Mouse (Mus musculus): ENCODE data around the gene Kcna7. TPM values are rescaled to one million over a fixed set of nuclear protein-coding genes. Genes with fewer than 3 reads are reported as not detected.
A peak's percentile ranks its signal among the peaks of the same experiment; 100 is the strongest.
"Not testable (repeated sequence)": the region's sequence is repeated elsewhere in the genome, so short reads cannot be mapped to it uniquely, and the experiment has no call there.

The Kcna7 gene
- polyA plus RNA-seq, 1 experiment from 2014 or later, result 0.20 TPM

DNA sequence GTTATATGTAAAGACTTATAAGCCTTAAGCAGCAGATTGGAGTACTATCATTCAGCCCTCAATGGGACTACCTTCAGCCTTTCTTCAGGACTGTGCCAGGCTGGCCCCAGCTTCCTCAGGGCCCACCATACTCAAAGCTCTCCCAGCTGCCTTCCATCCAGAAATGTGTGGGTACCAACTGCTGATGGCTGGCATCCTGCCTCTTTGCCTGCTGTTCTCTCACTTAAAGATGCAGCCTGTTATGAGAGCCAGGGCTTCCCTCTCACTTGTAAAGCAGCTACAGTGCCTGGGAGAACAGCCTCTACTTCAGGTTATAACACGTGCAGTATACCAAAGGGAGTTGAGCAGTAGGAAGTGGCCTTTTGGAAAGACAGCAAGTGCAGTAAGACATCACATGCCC, 29.4 kb upstream of the Kcna7 start:
- Histone ChIP-seq H3K4me3 (ENCODE audit: low read depth, low read length) (no peak overlapping the region), H3K27me3 (ENCODE audit: control insufficient read depth, insufficient read depth, low read length) (no peaks in the 10 kb centered on the region), H3K36me3 (ENCODE audit: control insufficient read depth, insufficient read depth, low read length) (peaks cover 48% of the 10 kb centered on the region), H3K9me3 (ENCODE audit: control insufficient read depth, low read length) (no peaks in the 10 kb centered on the region), H3K27ac (ENCODE audit: low read depth, low read length) (no peak overlapping the region), H3K4me1 (ENCODE audit: control insufficient read depth, insufficient read depth, low read length) (0 out of 2 replicates have a peak, but pooled peaks cover 2% of the 10 kb centered on the region), H3K9ac (ENCODE audit: low read length) (no peak overlapping the region), H3K4me2 (ENCODE audit: low read depth) (no peak overlapping the region)
- ATAC-seq (ENCODE audit: insufficient read depth, low FRiP score, low TSS enrichment) (no peak), DNase-seq (ENCODE audit: low spot score) (no peak)
- WGBS, result 94% methylated on average over 1 of the region's 1 CpGs

DNA sequence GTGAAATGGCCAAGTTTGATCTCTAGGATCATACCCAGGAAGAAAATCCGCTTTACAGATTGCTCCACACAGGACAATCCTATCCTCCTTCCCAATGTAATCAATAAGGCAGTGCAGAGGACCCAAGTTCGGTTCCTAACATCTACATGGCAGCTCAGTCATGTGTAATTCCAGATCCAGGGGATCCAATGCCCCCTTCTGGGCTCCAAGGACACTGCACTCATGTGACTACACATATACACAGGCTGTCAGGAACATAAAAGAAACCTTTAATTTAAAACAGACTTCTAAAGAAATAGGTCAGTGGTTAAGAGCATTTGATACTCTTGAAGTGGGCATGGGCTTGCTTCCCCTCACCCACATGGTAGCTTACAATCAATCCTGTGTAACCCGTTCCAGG, 19.4 kb upstream of the Kcna7 start:
- no peak overlapping the region for H3K9ac ChIP-seq (ENCODE audit: low read length)
- H3K27me3 ChIP-seq (ENCODE audit: control insufficient read depth, insufficient read depth, low read length), result no peaks in the 10 kb centered on the region
- DNase-seq (ENCODE audit: low spot score) (no peak), ATAC-seq (ENCODE audit: insufficient read depth, low FRiP score, low TSS enrichment) (no peak)
- WGBS, result 96% methylated on average over 3 of the region's 3 CpGs
- H3K27ac ChIP-seq (ENCODE audit: low read depth, low read length), result no peak overlapping the region
- H3K4me1 ChIP-seq (ENCODE audit: control insufficient read depth, insufficient read depth, low read length), result no peaks in the 10 kb centered on the region
- no peak overlapping the region for H3K4me2 ChIP-seq (ENCODE audit: low read depth)
- H3K9me3 ChIP-seq (ENCODE audit: control insufficient read depth, low read length), result no peaks in the 10 kb centered on the region
- no peak overlapping the region for H3K4me3 ChIP-seq (ENCODE audit: low read depth, low read length)
- peaks cover 65% of the 10 kb centered on the region for H3K36me3 ChIP-seq (ENCODE audit: control insufficient read depth, insufficient read depth, low read length)

DNA sequence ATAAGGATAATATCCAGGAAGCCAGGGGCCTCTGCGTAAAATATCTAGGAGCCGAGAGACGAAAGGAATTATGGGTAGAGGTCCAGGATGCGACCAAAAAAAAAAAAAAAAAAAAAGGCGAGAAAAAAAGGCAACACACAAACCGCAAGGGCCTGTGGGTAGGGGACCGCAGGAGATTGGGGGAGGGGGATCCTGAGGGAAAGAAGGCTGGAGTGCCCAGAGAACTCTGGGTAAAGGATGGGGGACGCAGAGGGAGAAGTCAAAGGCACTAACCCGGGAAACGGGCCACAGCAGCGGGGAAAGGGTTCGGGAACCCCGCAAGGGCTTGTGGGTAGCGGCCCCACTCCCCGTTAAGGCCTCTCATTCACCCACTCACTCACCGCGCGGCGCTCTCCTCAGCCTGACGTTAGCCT, 10.3 kb upstream of the Kcna7 start:
- Histone ChIP-seq H3K27me3 (ENCODE audit: control insufficient read depth, insufficient read depth, low read length) (no peaks in the 10 kb centered on the region), H3K4me2 (ENCODE audit: low read depth) (peak overlapping the region; percentile 91), H3K36me3 (ENCODE audit: control insufficient read depth, insufficient read depth, low read length) (0 out of 2 replicates have a peak, but pooled peaks cover 5% of the 10 kb centered on the region), H3K27ac (ENCODE audit: low read depth, low read length) (peak overlapping the region; percentile 94), H3K4me1 (ENCODE audit: control insufficient read depth, insufficient read depth, low read length) (peaks cover 13% of the 10 kb centered on the region), H3K9me3 (ENCODE audit: control insufficient read depth, low read length) (no peaks in the 10 kb centered on the region), H3K4me3 (ENCODE audit: low read depth, low read length) (peak overlapping the region; percentile 59), H3K9ac (ENCODE audit: low read length) (peak overlapping the region; percentile 75)
- peak; percentile 84 for DNase-seq (ENCODE audit: low spot score)
- WGBS, result under 1% methylated on average over 19 of the region's 20 CpGs
- ATAC-seq (ENCODE audit: insufficient read depth, low FRiP score, low TSS enrichment), result peak; percentile 69

DNA sequence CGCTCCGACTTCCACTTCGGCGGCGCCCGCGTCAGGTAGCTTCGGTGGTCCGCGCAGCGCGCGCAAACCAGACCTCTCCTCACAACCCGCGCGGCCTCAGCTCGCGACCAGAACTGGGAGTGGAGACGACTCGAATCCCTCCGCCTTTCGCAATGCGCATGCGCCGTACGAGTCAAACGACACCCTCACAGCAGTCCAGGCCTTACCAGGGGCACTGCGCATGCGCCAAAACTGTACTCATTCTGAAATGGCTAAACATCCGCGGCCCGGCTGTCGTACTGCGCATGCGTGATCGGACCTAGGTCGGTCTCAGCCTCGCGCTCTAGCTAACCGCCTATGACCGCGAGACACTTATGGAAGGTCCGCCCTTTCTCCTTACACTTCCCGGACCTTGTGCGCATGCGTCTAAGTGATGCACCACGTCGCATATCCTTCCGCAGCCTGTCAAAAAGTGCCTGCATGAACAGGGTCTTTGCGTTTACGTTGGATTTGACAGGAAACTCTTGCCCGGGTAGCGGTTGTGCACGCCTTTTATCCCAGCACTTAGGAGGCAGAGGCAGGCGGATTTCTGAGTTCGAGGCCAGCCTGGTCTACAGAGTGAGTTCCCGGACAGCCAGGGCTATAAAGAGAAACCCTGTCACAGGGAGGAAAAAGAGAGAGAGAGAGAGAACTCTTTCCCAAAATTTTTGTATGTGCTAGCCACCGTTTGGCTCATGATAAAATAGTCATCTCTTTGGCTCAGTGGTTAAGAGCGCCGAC, 9.7 kb upstream of the Kcna7 start, which contains the start of gene Snrnp70:
TSS of gene Snrnp70 (minus strand) at position 165 of the 759 bp plus-strand sequence.
- H3K27me3 ChIP-seq (ENCODE audit: control insufficient read depth, insufficient read depth, low read length), result no peaks in the 10 kb centered on the region
- peak within 1 kb of the TSS; percentile 75 for H3K9ac ChIP-seq (ENCODE audit: low read length)
- H3K9me3 ChIP-seq (ENCODE audit: control insufficient read depth, low read length), result no peaks in the 10 kb centered on the region
- peak within 1 kb of the TSS; percentile 59 for H3K4me3 ChIP-seq (ENCODE audit: low read depth, low read length)
- under 1% methylated on average over 60 of the region's 60 CpGs for WGBS
- peaks cover 13% of the 10 kb centered on the region for H3K4me1 ChIP-seq (ENCODE audit: control insufficient read depth, insufficient read depth, low read length)
- peak; percentile 100 for DNase-seq (ENCODE audit: low spot score)
- H3K36me3 ChIP-seq (ENCODE audit: control insufficient read depth, insufficient read depth, low read length), result 0 out of 2 replicates have a peak, but pooled peaks cover 3% of the 10 kb centered on the region
- ATAC-seq (ENCODE audit: insufficient read depth, low FRiP score, low TSS enrichment), result peak; percentile 95
- H3K27ac ChIP-seq (ENCODE audit: low read depth, low read length), result peak within 1 kb of the TSS; percentile 94
- peak within 1 kb of the TSS; percentile 91 for H3K4me2 ChIP-seq (ENCODE audit: low read depth)

DNA sequence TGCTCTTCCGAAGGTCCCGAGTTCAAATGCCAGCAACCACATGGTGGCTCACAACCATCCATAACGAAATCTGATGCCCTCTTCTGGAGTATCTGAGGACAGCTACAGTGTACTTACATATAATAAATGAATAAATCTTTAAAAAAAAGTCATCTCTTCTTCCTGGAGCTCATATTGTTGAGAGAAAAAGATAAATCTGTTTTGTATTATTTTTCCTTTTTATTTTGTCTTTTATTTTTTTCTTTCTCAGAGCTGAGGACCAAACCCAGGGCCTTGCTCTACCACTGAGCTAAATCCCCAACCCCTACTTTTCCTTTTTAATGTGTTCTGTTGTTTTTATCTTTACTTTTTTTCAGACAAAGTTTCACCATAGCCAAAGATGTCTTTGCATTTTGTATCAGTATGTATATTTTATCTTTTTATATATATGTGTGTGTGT, 9.1 kb upstream of the Kcna7 start:
- H3K9ac ChIP-seq (ENCODE audit: low read length), result peak overlapping the region; percentile 41
- 8% methylated on average over 3 of the region's 3 CpGs for WGBS

DNA sequence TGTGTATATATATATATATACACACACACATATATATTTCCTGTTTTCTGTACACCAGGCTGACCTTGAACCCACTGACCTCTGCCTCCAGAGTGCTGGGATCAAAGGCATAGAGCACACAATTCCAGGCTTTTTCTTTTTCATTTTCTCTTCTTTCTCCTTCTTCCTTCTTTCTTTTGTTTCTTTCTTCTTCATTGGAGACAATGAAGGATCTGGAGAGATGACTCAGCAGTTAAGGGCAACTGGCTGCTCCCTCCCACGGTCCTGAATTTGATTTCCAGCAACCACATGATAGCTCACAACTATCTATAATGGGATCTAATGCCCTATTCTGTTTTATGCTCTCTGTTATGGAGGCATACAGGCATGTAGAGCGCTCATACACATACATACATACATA, 8.7 kb upstream of the Kcna7 start:
- Histone ChIP-seq H3K36me3 (ENCODE audit: control insufficient read depth, insufficient read depth, low read length) (no peaks in the 10 kb centered on the region), H3K9ac (ENCODE audit: low read length) (no peak overlapping the region), H3K27ac (ENCODE audit: low read depth, low read length) (no peak overlapping the region), H3K4me2 (ENCODE audit: low read depth) (no peak overlapping the region), H3K4me3 (ENCODE audit: low read depth, low read length) (no peak overlapping the region), H3K27me3 (ENCODE audit: control insufficient read depth, insufficient read depth, low read length) (no peaks in the 10 kb centered on the region), H3K9me3 (ENCODE audit: control insufficient read depth, low read length) (no peaks in the 10 kb centered on the region), H3K4me1 (ENCODE audit: control insufficient read depth, insufficient read depth, low read length) (peaks cover 13% of the 10 kb centered on the region)
- WGBS, result 71% methylated on average over 2 of the region's 2 CpGs
- ATAC-seq (ENCODE audit: insufficient read depth, low FRiP score, low TSS enrichment) (no peak), DNase-seq (ENCODE audit: low spot score) (no peak)

More for the DNA sequence above, 9.1 kb upstream of the Kcna7 start:
- not testable (repeated sequence) for H3K27me3 ChIP-seq (ENCODE audit: control insufficient read depth, insufficient read depth, low read length); H3K36me3 ChIP-seq (ENCODE audit: control insufficient read depth, insufficient read depth, low read length); H3K9me3 ChIP-seq (ENCODE audit: control insufficient read depth, low read length); H3K27ac ChIP-seq (ENCODE audit: low read depth, low read length); DNase-seq (ENCODE audit: low spot score)
- peak overlapping the region; percentile 59 for H3K4me3 ChIP-seq (ENCODE audit: low read depth, low read length)
- H3K4me1 ChIP-seq (ENCODE audit: control insufficient read depth, insufficient read depth, low read length), result peaks cover 13% of the 10 kb centered on the region
- peak; percentile 43; the same call in 1 of the 2 replicates for ATAC-seq (ENCODE audit: insufficient read depth, low FRiP score, low TSS enrichment)
- H3K4me2 ChIP-seq (ENCODE audit: low read depth), result peak overlapping the region; percentile 48; the same call in 1 of the 2 replicates

DNA sequence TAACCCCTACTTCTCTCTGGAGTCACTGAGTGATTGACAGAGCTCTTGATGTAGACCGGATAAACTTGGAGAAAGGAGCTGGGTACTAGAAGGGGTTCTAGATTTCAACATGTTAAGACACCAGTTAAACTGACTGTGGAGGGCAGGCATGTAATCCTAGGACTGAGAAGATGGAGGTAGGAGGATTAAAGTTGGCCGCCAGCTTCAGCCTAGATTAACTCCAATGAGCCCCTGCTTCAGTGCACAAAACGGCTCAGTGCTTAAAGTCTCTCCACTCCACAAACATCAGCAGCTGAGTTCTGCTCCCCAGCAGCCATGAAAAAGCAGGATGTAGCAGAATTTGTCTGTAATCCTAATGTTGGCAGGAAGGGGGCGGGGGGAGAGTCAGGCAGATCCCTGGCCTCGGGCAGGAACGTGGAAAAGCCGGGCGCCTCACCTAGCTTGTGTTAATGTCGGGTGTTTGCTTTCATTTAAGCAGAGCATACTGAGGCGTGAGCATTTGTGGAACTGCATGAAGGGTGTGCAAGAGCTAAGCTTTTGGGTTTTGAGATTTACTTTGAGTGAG, 3.9 kb upstream of the Kcna7 start:
- ATAC-seq (ENCODE audit: insufficient read depth, low FRiP score, low TSS enrichment) (no peak), DNase-seq (ENCODE audit: low spot score) (no peak)
- H3K36me3 ChIP-seq (ENCODE audit: control insufficient read depth, insufficient read depth, low read length), result no peaks in the 10 kb centered on the region
- H3K9me3 ChIP-seq (ENCODE audit: control insufficient read depth, low read length), result no peaks in the 10 kb centered on the region
- H3K4me1 ChIP-seq (ENCODE audit: control insufficient read depth, insufficient read depth, low read length), result no peaks in the 10 kb centered on the region
- no peak overlapping the region for H3K4me3 ChIP-seq (ENCODE audit: low read depth, low read length)
- H3K4me2 ChIP-seq (ENCODE audit: low read depth), result no peak overlapping the region
- no peak overlapping the region for H3K9ac ChIP-seq (ENCODE audit: low read length)
- peaks cover 16% of the 10 kb centered on the region for H3K27me3 ChIP-seq (ENCODE audit: control insufficient read depth, insufficient read depth, low read length)
- no peak overlapping the region for H3K27ac ChIP-seq (ENCODE audit: low read depth, low read length)
- WGBS, result 78% methylated on average over 10 of the region's 10 CpGs

DNA sequence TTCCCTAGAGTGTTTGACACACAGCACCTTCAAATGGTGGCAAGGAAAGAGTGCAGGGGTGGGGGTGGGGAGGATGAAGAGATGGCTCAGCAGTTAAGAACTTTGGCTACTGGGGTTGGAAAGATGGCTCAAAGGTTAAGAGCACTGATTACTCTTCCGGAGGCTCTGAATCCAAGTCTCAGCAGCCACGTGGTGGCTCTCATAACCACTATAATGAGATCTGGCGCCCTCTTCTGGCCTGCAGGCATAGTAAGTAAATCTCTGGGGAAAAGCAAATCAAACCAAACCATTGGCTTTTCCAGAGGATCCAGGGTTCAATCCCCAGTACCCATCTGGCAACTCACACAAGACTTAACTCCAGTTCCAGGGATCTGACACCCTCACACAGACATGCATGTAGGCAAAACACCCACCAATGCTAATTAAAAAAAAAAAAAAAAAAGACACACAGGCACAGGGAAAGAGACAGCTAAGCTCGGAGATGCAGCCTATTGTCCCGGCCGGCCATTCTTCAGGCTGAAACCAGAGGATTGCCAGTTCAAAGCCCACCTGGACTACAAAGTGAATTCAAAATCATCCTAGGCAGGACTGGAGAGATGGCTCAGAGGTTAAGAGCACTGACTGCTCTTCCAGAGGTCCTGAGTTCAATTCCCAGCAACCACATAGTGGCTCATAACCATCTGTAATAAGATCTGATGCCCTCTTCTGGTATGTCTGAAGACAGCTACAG, 1.8 kb upstream of the Kcna7 start:
- 50% methylated on average over 6 of the region's 6 CpGs for WGBS
- DNase-seq (ENCODE audit: low spot score), result peak; percentile 69
- Histone ChIP-seq H3K4me1 (ENCODE audit: control insufficient read depth, insufficient read depth, low read length) (no peaks in the 10 kb centered on the region), H3K9ac (ENCODE audit: low read length) (no peak overlapping the region), H3K4me2 (ENCODE audit: low read depth) (no peak overlapping the region), H3K27me3 (ENCODE audit: control insufficient read depth, insufficient read depth, low read length) (peaks cover 37% of the 10 kb centered on the region), H3K36me3 (ENCODE audit: control insufficient read depth, insufficient read depth, low read length) (no peaks in the 10 kb centered on the region), H3K27ac (ENCODE audit: low read depth, low read length) (no peak overlapping the region), H3K9me3 (ENCODE audit: control insufficient read depth, low read length) (no peaks in the 10 kb centered on the region), H3K4me3 (ENCODE audit: low read depth, low read length) (no peak overlapping the region)
- ATAC-seq (ENCODE audit: insufficient read depth, low FRiP score, low TSS enrichment), result no peak

All from neural tube, embryonic 11.5 days (tissue).